Mouse (Mus musculus) limb, embryonic 11.5 days (tissue): Measurements from ENCODE around the gene Ndufa7. TPM values are rescaled to one million over a fixed set of nuclear protein-coding genes. Genes with fewer than 3 reads are reported as not detected.
"Not testable (repeated sequence)": the region's sequence is repeated elsewhere in the genome, so short reads cannot be mapped to it uniquely, and the experiment has no call there.

Source experiments
- ATAC-seq: fragments of 200-750 bp; cut with Nextera tagmentation; 2 replicates; pipeline ENCODE4 v1.8.0; 2017; ENCODE audit warnings: low read depth; ENCODE audit not compliant: insufficient number of reproducible peaks, low FRiP score, low TSS enrichment
- DNase-seq: peaks from one replicate; pipeline ENCODE4 v3.0.0-alpha.2; 2015; ENCODE audit warnings: low spot score
- H3K27ac ChIP-seq: fragments of 300-500 bp; sonication (generic); replicated peaks from 2 replicates; pipeline ENCODE4 v1.5.1; 2014; ENCODE audit warnings: low read depth, mild to moderate bottlenecking, low read length
- H3K27me3 ChIP-seq: fragments of 300-500 bp; sonication (generic); 2 replicates; pipeline ENCODE4 v1.6.1; 2014; ENCODE audit warnings: mild to moderate bottlenecking, low read length, mixed read lengths; ENCODE audit not compliant: control insufficient read depth, insufficient read depth
- H3K36me3 ChIP-seq: fragments of 300-500 bp; sonication (generic); 2 replicates; pipeline ENCODE4 v1.6.1; 2014; ENCODE audit warnings: mild to moderate bottlenecking, low read length, moderate library complexity, mixed read lengths; ENCODE audit not compliant: control insufficient read depth, insufficient read depth
- H3K4me1 ChIP-seq: fragments of 300-500 bp; sonication (generic); 2 replicates; pipeline ENCODE4 v1.6.1; 2014; ENCODE audit warnings: low read length, mixed read lengths; ENCODE audit not compliant: control insufficient read depth, insufficient read depth
- H3K4me2 ChIP-seq: fragments of 300-500 bp; sonication (generic); 2 replicates; pipeline ENCODE4 v1.6.1; 2014; ENCODE audit warnings: low read depth, mild to moderate bottlenecking, moderate library complexity; ENCODE audit not compliant: severe bottlenecking
- H3K4me3 ChIP-seq: fragments of 300-500 bp; sonication (generic); 2 replicates; pipeline ENCODE4 v1.5.1; 2014; ENCODE audit warnings: low read depth, low read length
- H3K9ac ChIP-seq: fragments of 300-500 bp; sonication (generic); 2 replicates; pipeline ENCODE4 v1.6.1; 2014; ENCODE audit warnings: mild to moderate bottlenecking, low read length
- H3K9me3 ChIP-seq: fragments of 300-500 bp; sonication (generic); 2 replicates; pipeline ENCODE4 v1.6.1; 2016; ENCODE audit warnings: low read length; ENCODE audit not compliant: control insufficient read depth
- WGBS: fragments of 180-500 bp; shearing (Covaris S2); extraction: QIAGEN DNeasy Blood & Tissue Kit; methylation state at CpG from one replicate; pipeline ENCODE4 v1.1.7; 2014; 5-methylcytosine and 5-hydroxymethylcytosine counted together
- polyA plus RNA-seq: library from polyadenylated mRNA; unstranded; fragments of >200 nt; fragmentation: Nextera tagmentation; extraction: Ambion mirVana; gene quantifications from 2 replicates; pipeline ENCODE4 v1.2.1, GENCODE M21; 2014

Ndufa7 gene
- polyA plus RNA-seq, 1 experiment from 2014 or later = 474 TPM

- DNase-seq (no peak), ATAC-seq (no peak)
- peaks cover 13% of the 10 kb centered on the region for H3K36me3 ChIP-seq
- H3K9me3 ChIP-seq = no peaks in the 10 kb centered on the region
- no peak overlapping the region for H3K9ac ChIP-seq
- H3K4me1 ChIP-seq = peaks cover 6% of the 10 kb centered on the region; the same call in 1 of the 2 replicates
- no peaks in the 10 kb centered on the region for H3K27me3 ChIP-seq
- no peak overlapping the region for H3K27ac ChIP-seq
- H3K4me3 ChIP-seq = no peak overlapping the region
- peak overlapping the region; percentile 85 for H3K4me2 ChIP-seq
- 84% methylated on average over 5 of the region's 5 CpGs for WGBS
Observed at GRCm38 (mm10) chr17:33816612-33817011, 7.8 kb upstream of the Ndufa7 start.

GRCm38 (mm10) chr17:33817184-33817968 is 7.0 kb upstream of the Ndufa7 start:
- Histone ChIP-seq H3K9me3 (no peaks in the 10 kb centered on the region), H3K27ac (peak overlapping the region; percentile 59), H3K4me1 (peaks cover 6% of the 10 kb centered on the region; the same call in 1 of the 2 replicates), H3K4me3 (peak overlapping the region; percentile 44), H3K27me3 (no peaks in the 10 kb centered on the region), H3K36me3 (peaks cover 21% of the 10 kb centered on the region), H3K9ac (peak overlapping the region; percentile 76), H3K4me2 (peak overlapping the region; percentile 85)
- peak; percentile 95 for DNase-seq
- WGBS = under 1% methylated on average over 89 of the region's 89 CpGs
- peak; percentile 92 for ATAC-seq

GRCm38 (mm10) chr17:33817969-33818643 is 6.3 kb upstream of the Ndufa7 start:
- H3K9me3 ChIP-seq = no peaks in the 10 kb centered on the region
- ATAC-seq = peak; percentile 27; the same call in 1 of the 2 replicates
- peak overlapping the region; percentile 44 for H3K4me3 ChIP-seq
- H3K4me2 ChIP-seq = peak overlapping the region; percentile 85
- DNase-seq = no peak
- no peaks in the 10 kb centered on the region for H3K27me3 ChIP-seq
- H3K36me3 ChIP-seq = peaks cover 26% of the 10 kb centered on the region
- 19% methylated on average over 33 of the region's 33 CpGs for WGBS
- peaks cover 11% of the 10 kb centered on the region for H3K4me1 ChIP-seq
- H3K9ac ChIP-seq = peak overlapping the region; percentile 61
- H3K27ac ChIP-seq = peak overlapping the region; percentile 59

- Histone ChIP-seq H3K4me1 (peaks cover 22% of the 10 kb centered on the region), H3K27ac (no peak overlapping the region), H3K9me3 (no peaks in the 10 kb centered on the region)
Observed at GRCm38 (mm10) chr17:33822436-33822959, 1.9 kb upstream of the Ndufa7 start.

GRCm38 (mm10) chr17:33823171-33823570 is 1.2 kb upstream of the Ndufa7 start:
- peak overlapping the region; percentile 82 for H3K4me3 ChIP-seq
- DNase-seq, H3K27me3 ChIP-seq, H3K9me3 ChIP-seq, H3K27ac ChIP-seq, ATAC-seq: not testable (repeated sequence)
- peak overlapping the region; percentile 87 for H3K9ac ChIP-seq
- peaks cover 27% of the 10 kb centered on the region for H3K36me3 ChIP-seq
- WGBS = 88% methylated on average over 8 of the region's 8 CpGs
- H3K4me1 ChIP-seq = peaks cover 19% of the 10 kb centered on the region
- peak overlapping the region; percentile 93 for H3K4me2 ChIP-seq

More at GRCm38 (mm10) chr17:33822436-33822959, 1.9 kb upstream of the Ndufa7 start:
- ATAC-seq = no peak
- peaks cover 27% of the 10 kb centered on the region for H3K36me3 ChIP-seq
- DNase-seq = no peak
- 87% methylated on average over 1 of the region's 1 CpGs for WGBS
- peak overlapping the region; percentile 14; the same call in 1 of the 2 replicates for H3K4me3 ChIP-seq
- H3K4me2 ChIP-seq = peak overlapping the region; percentile 93; the same call in 1 of the 2 replicates
- H3K9ac ChIP-seq = no peak overlapping the region
- no peaks in the 10 kb centered on the region for H3K27me3 ChIP-seq

GRCm38 (mm10) chr17:33824997-33825330 is 592 bp downstream of the Ndufa7 start:
- peak overlapping the region; percentile 82 for H3K4me3 ChIP-seq
- H3K9ac ChIP-seq = peak overlapping the region; percentile 82
- peaks cover 26% of the 10 kb centered on the region for H3K36me3 ChIP-seq
- WGBS = 4% methylated on average over 6 of the region's 6 CpGs
- ATAC-seq, H3K9me3 ChIP-seq, H3K27me3 ChIP-seq, DNase-seq: not testable (repeated sequence)
- peaks cover 16% of the 10 kb centered on the region for H3K4me1 ChIP-seq
- H3K4me2 ChIP-seq = peak overlapping the region; percentile 71
- peak overlapping the region; percentile 73; the same call in 1 of the 2 replicates for H3K27ac ChIP-seq

GRCm38 (mm10) chr17:33825462-33825861 is 1.1 kb downstream of the Ndufa7 start:
- ATAC-seq (no peak), DNase-seq (no peak)
- peaks cover 21% of the 10 kb centered on the region for H3K36me3 ChIP-seq
- peak overlapping the region; percentile 71 for H3K4me2 ChIP-seq
- 86% methylated on average over 8 of the region's 8 CpGs for WGBS
- peak overlapping the region; percentile 82 for H3K4me3 ChIP-seq
- H3K27me3 ChIP-seq = no peaks in the 10 kb centered on the region
- no peaks in the 10 kb centered on the region for H3K9me3 ChIP-seq
- peaks cover 16% of the 10 kb centered on the region for H3K4me1 ChIP-seq
- no peak overlapping the region for H3K27ac ChIP-seq
- H3K9ac ChIP-seq = peak overlapping the region; percentile 82; the same call in 1 of the 2 replicates

GRCm38 (mm10) chr17:33826850-33827249 is 2.5 kb downstream of the Ndufa7 start:
- Histone ChIP-seq H3K9me3 (no peaks in the 10 kb centered on the region), H3K27me3 (no peaks in the 10 kb centered on the region), H3K4me3 (no peak overlapping the region), H3K4me1 (peaks cover 16% of the 10 kb centered on the region), H3K27ac (no peak overlapping the region), H3K9ac (no peak overlapping the region), H3K36me3 (peaks cover 14% of the 10 kb centered on the region), H3K4me2 (no peak overlapping the region)
- peak; percentile 84 for DNase-seq
- WGBS = under 1% methylated on average over 3 of the region's 3 CpGs
- ATAC-seq = no peak
